Mouse (Mus musculus): ENCODE results near the gene Myo18b.

DNA sequence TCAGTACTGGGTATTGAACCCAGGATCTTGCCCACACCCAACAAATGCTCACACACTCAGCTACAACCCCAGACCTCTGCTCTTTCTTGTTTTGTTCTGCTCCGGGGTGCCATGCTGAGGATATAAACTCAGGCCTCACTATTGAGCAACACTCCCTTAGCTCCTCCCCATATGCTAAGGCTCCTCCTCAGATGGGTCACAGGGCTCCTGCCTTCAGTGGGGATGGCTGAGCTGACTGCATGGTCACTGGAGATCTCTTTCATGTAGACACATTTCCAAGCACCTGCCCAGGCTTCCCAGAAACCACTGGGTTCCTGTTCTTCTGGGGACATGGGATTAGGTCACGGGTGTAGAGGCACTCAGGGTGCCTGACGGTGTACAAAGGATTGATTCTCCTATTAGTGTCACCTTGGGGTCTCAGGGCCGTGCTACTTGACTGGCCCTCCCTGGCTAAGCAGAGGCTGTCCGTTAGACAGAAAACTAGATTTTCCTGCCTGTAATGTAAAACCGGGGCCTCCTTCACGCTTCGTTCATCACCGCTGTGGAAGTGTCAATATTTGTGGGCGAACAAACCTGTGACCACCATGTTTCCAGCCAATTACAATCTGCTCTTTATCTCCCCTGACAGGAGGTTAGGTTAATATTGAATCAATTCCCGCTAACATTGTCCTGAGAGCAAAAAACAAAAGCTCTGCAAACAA lies 127.0 kb downstream of the Myo18b start:
- no peak for TF ChIP-seq CTCF (IDR thresholded peaks at IDR 0.05; ENCODE audit: borderline replicate concordance, insufficient read depth, low read length)
- TF ChIP-seq POLR2A (IDR thresholded peaks at IDR 0.05; ENCODE audit: low read depth, low read length), result no peak

Measured in embryonic fibroblast, embryonic 13.5 days (primary cell).